Mouse (Mus musculus) lung, postnatal 10 days (tissue): ENCODE results near the gene Pip4k2b.

Experiments
- DNase-seq: peaks from one replicate; pipeline ENCODE4 v3.0.0; 2021

The Pip4k2b gene

DNA sequence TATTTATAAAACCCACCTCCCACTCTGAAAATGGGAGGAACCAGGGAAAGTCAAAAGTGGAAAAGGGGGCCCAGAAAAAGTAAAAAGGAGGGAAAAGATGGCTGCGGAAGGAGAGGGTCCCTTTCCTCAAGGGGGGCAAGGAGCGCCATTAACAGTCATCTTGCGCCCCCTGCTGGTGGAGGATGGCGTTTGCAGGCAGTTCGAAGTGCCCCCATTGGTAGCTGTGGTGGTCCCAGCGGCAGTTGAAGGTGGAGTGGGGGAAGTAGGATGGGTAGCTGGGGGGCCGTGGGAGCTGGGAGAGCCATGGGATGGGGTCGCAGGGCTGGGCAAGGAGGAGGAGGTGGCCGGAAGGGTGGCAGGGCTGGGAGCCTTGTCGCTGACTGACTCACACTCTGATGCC is 54.6 kb downstream of the Pip4k2b start:
- peak; percentile 79 for DNase-seq

DNA sequence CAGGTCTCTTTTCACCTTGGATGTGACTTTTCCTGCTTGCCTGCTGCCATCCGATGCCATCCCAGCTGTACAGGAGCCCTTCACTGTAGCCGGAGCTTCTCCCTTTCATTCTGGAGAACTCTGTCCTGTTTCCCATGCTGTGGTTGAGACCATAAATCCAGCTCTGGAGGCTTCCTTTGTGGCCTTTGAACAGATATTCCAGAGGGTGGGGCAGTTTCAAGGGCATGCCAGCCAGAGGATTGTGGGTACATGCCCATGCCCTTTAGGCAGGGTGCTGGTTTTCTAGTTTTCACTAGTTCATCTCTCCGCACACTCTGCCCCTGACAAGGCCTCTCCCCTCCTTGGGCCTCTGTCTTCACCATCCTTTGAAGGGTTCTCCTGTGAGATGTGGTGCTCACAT is 57.4 kb downstream of the Pip4k2b start:
- no peak for DNase-seq

DNA sequence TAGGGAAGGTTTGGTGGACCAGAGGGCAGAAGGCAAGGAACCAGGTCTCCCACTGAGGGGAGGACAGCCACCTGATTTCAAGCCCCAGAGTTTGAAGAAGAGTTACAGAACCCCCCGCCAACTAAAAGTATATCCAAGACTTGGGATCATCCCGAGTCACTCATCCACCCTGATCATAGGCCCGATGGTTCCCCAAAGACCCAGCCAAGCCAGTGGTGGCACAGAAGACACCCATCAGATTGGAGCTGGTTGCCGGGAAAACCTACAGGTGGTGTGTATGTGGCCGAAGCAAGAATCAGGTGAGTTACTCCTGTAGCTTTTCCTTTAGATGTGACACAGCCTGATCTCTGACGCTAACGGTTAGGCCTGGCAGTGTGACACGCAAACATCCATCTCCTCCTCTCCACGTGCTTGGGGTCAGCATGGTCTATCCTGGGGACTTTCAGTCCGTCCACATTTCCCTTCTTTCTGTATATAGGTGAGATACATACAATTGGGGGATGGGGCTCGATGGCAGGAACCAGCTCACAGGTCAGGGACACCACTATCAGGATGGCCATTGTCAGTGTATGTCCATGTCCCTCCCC is 58.1 kb downstream of the Pip4k2b start:
- DNase-seq = no peak

GRCm38 (mm10) chr11:97685613-97686321 is 58.7 kb downstream of the Pip4k2b start, which contains the start of gene Cisd3:
TSS of gene Cisd3 (plus strand) at chr11:97685826.
- peak; percentile 98 for DNase-seq

- no peak for DNase-seq
These were observed 59.7 kb downstream of the Pip4k2b start for GRCm38 (mm10) chr11:97684766-97685165.

- DNase-seq = no peak
These were observed 60.3 kb downstream of the Pip4k2b start for GRCm38 (mm10) chr11:97684063-97684680.

GRCm38 (mm10) chr11:97682504-97683055 is 61.9 kb downstream of the Pip4k2b start:
- no peak for DNase-seq

DNA sequence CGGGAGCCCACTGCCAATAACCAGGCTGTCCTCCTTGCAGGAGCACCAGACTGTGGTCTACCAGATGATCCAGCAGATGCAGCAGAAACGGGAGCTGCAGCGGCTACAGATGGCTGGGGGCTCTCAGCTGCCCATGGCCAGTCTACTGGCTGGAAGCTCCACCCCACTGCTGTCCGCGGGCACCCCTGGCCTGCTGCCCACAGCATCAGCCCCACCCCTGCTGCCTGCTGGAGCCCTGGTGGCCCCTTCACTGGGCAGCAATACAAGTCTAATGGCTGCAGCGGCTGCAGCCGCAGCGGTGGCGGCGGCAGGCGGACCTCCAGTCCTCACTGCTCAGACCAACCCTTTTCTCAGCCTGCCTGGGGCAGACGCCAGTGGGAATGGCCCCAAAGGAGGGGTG is 64.1 kb downstream of the Pip4k2b start:
- peak; percentile 65 for DNase-seq

DNA sequence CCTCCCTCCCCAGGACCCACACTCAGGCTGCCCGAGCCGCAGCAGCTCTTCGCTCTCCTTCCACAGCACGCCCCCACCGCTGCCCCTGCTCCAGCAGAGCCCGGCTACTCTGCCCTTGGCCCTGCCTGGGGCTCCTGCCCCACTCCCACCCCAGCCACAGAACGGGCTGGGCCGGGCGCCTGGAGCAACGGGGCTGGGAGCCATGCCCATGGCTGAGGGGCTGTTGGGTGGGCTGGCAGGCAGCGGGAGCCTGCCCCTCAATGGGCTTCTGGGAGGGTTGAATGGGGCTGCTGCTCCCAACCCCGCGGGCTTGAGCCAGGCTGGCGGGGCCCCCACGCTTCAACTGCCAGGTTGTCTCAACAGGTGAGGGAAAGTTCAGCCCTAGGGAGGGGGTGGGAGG is 66.2 kb downstream of the Pip4k2b start:
- no peak for DNase-seq

DNA sequence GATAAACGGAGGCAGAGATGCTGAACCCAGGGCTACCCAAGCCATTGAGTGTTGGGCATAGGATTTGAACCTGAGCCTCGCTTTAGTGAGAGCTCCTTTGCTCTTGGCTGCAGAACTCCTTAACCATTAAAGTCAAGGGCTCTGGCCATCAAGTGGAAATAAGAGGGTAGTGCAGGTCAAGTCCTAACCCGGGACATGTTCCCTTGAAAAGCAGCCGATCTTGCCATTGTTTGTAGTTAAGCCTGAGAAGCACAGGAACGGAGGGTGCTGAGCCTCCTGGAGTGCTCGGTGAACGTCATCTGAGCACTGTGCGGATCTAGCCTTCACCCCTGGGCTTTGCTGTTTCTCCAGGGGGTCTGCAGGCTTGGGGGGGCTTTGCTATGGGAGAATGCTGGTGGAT is 66.7 kb downstream of the Pip4k2b start:
- DNase-seq = no peak

DNA sequence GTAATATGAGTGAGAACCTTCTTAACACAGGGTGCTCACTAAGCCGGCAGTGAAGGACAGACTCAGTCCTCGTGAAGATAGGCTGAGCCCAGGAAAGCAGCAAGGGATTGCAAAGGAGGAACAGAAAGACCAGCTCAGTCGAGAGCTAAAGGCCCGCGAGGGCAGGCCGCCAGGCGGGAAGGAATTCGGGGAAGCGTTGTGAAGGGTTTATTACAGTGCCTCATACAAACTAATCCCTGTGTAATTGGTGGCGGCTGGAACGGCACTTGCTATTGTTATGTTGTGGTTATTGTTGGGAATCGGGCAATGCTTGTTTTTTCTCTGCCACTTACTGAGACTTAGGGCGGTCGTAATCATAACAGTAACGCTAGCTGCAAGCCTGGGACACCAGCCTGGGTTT is 67.1 kb downstream of the Pip4k2b start:
- no peak for DNase-seq

DNA sequence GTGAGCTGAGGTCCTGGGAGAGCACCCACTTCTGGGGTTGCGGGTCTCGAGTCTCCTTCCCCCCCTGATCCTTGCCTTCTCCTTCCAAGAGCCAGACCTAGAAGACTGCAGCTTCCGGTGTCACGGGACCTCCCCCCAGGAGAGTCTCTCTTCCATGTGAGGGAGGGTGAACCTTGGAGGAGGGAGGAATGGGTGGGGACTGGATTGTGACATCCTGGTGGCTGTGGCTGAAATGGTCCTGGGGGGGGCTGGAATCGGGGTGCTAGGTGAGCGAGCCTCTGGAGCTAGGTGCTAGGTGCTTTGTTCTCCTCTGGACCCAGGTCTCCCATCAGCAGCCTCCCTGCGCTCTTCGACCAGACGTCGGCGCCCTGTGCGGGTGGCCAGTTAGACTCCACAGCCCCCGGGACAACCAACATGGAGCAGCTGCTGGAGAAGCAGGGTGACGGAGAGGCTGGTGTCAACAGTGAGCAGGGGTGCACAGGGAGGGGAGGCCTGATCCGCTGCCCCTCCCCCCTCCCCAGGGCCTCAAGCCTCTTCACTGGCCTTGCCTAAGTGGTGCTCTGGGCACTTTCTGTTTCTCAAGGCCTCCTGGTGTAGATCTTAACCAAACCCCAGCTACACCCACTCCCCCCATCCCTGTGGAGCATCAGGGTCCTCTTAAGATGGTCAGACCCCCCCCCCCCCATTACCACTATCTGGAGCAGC is 68.3 kb downstream of the Pip4k2b start:
- DNase-seq = no peak

- no peak for DNase-seq
These were observed 71.4 kb downstream of the Pip4k2b start for GRCm38 (mm10) chr11:97673148-97673547.

- DNase-seq = no peak
These were observed 73.4 kb downstream of the Pip4k2b start for GRCm38 (mm10) chr11:97671177-97671527.

DNA sequence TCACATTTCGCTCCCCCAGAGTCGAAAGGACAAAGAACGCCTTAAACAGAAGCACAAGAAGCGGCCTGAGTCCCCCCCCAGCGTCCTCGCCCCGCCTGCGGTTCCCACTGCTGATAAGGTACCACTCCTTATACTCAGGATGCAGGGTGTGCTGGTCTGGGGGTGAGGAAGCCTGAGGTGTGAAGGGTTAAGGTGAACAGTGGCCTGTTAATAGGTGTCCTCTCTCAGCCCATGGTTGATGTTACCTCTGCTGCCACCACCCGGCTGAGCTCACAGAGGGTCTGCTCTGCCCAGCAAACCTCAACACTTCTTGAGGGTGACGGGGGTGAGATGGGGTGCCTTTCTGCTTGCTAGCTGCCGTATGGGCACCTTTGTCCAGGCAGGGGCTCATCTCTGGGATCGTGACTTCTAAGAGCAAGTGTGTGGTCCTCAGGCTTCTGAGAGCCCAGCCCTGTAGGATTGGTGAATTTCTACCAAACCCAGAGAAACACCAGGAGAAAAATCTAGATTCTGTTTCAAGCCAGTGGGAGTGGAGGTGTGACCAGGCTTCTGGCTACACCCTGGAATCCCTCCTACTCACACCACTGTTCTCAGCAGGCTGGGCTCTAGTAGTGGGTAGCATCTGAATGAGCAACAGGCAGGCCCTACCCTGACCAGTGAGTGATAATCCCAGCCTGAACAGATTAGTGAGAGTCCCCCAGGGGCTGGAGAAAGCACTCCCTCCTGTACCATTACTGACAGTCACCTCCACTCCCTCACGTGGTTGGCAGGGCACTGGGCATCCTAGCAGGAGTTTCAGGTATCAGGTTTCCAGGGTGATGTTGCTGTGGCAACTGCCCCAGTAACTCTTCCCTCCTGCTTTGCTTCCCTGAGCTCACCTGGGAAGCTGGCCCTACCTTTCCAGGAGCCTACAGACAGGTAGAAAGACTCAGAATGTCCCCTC is 74.0 kb downstream of the Pip4k2b start:
- DNase-seq = no peak

- DNase-seq = peak; percentile 91
These were observed 74.7 kb downstream of the Pip4k2b start for GRCm38 (mm10) chr11:97669829-97670228.

GRCm38 (mm10) chr11:97669268-97669667 is 75.2 kb downstream of the Pip4k2b start:
- DNase-seq = no peak

GRCm38 (mm10) chr11:97668160-97668559 is 76.3 kb downstream of the Pip4k2b start:
- DNase-seq = no peak

GRCm38 (mm10) chr11:97666794-97667193 is 77.7 kb downstream of the Pip4k2b start:
- no peak for DNase-seq

GRCm38 (mm10) chr11:97666221-97666620 is 78.3 kb downstream of the Pip4k2b start:
- no peak for DNase-seq

DNA sequence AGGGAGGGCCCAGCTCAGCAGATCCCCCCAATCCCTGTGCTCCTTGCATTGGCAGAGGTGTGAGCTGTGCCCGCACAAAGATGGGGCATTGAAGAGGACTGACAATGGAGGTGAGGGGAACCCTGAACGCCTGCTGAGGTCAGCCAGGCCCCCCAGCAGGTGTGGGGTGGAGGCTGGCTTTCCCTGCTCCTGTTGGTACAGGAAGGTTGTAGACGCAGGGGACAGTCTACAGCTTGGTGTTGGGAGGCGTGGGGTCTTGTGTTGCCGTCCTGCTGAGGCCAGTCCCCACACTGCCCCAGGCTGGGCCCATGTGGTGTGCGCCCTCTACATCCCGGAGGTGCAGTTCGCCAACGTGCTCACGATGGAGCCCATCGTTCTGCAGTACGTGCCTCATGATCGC is 79.1 kb downstream of the Pip4k2b start:
- DNase-seq = no peak
